Mouse (Mus musculus) liver, embryonic 14.5 days (tissue): ENCODE results near the gene Dtx3.

Experiments used
- CTCF ChIP-seq: IDR thresholded peaks from 2 replicates; pipeline ENCODE4 v1.5.1; 2016; ENCODE audit warnings: antibody characterized with exemption, low read depth, control low read depth
- EP300 ChIP-seq: IDR thresholded peaks from 2 replicates; pipeline ENCODE4 v1.6.1; 2016; ENCODE audit warnings: antibody characterized with exemption, low read depth

DNA sequence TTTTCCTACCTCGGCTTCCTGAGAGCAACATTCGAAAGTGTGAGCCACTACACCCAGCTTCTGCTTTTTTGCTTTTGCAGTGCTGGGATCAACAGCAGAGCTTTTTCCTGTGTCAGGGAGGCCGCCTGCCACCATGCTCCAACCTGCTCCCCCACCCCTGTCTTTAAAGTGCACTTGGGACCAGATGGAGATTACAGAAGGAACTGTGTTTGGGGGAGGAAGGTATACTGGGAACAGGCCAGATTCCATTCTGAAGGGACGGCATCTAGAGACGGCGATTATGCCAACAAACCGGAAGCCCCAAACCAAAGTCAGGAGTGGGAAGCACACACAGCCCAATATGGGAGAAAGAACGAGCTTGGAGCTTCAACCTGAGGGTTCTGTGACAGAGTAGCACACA lies 31.6 kb upstream of the Dtx3 start:
- no peak for TF ChIP-seq CTCF
- no peak for TF ChIP-seq EP300
